Mouse (Mus musculus): Measurements from ENCODE around the gene Rasgef1b. TPM values are rescaled to one million over a fixed set of nuclear protein-coding genes. Genes with fewer than 3 reads are reported as not detected.

Gene Rasgef1b
- polyA plus RNA-seq, 1 experiment: 13.5 TPM

GRCm38 (mm10) chr5:99617271-99617800 lies 111.5 kb downstream of the Rasgef1b start:
- TF ChIP-seq POLR2A (IDR thresholded peaks at IDR 0.05; ENCODE audit: borderline replicate concordance, extremely low read depth, low read depth, low read length): no peak
- TF ChIP-seq CTCF (IDR thresholded peaks at IDR 0.05; ENCODE audit: insufficient read depth, low read length): no peak
- Histone ChIP-seq H3K4me1 (ENCODE audit: control insufficient read depth, insufficient read depth, low read length) (no peaks in the 10 kb centered on the region), H3K4me3 (replicated peaks; ENCODE audit: extremely low read depth, low read depth, low read length) (no peak overlapping the region)
- 40% methylated on average over 5 of the region's 5 CpGs for WGBS
- no peak for DNase-seq

DNA sequence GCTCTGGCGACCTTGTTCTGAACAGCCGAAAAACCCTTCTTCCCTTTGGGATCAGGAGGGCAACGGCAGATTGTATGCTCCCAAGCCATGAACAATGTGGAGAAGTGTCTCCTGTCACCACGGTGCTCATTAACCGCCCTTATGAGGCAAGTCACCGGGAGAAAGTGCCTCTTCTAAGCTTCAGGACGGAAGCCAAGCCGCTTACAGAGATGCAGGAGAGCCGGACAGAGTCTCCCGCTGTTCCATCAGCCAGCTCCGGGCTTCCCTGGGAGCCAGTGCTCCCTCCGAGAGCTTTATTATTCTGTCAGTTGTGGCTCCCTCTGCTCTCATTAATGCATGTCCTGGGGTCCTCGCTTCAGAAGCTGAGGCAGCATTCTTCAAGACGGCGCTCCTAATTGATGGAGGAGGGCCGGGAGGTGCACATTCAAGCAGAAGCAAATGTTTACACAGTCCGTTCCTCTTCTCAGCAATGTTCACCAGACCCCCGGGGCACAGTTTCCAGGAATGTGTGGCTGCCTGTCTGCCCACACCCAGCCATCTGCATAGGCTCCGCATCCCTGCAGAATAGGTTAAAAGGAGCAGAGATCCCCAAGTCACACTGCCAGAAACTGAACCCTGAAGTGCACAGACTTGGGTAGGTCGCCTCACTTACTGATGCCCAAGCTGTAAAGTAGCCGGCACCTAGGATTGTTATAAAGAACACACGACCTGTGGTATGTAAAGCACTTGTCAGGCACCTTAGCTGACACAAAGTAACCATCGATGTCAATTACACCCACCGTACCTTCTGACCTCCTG lies 115.3 kb downstream of the Rasgef1b start:
- DNase-seq: no peak
- H3K4me3 ChIP-seq (replicated peaks; ENCODE audit: extremely low read depth, low read depth, low read length): no peak overlapping the region
- no peaks in the 10 kb centered on the region for H3K4me1 ChIP-seq (ENCODE audit: control insufficient read depth, insufficient read depth, low read length)
- TF ChIP-seq CTCF (IDR thresholded peaks at IDR 0.05; ENCODE audit: insufficient read depth, low read length) (no peak), POLR2A (IDR thresholded peaks at IDR 0.05; ENCODE audit: borderline replicate concordance, extremely low read depth, low read depth, low read length) (no peak)
- WGBS: 6% methylated on average over 24 of the region's 24 CpGs

DNA sequence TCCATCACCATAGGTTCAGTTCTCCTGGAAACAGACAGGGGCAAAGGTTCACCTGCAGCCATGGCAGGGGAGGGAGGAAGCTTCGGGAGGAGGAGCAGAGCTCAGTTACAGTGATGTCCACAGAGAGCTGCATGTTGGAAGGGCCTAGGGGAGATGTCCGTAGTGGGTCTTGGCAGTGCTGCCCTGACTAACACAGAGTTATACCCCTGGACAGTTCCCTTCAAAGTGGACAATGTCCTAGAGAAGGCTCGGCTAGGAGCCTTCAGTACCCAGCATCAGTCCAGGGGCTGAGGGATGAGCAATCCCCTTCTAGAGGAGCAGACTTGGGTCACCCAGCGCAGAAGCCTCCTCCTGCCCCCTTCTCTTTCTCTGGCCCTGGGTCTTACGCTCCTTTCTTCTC lies 121.3 kb downstream of the Rasgef1b start:
- DNase-seq: no peak
- Histone ChIP-seq H3K4me1 (ENCODE audit: control insufficient read depth, insufficient read depth, low read length) (no peaks in the 10 kb centered on the region), H3K4me3 (replicated peaks; ENCODE audit: extremely low read depth, low read depth, low read length) (no peak overlapping the region)
- 61% methylated on average over 5 of the region's 5 CpGs for WGBS
- TF ChIP-seq POLR2A (IDR thresholded peaks at IDR 0.05; ENCODE audit: borderline replicate concordance, extremely low read depth, low read depth, low read length) (no peak), CTCF (IDR thresholded peaks at IDR 0.05; ENCODE audit: insufficient read depth, low read length) (no peak)

DNA sequence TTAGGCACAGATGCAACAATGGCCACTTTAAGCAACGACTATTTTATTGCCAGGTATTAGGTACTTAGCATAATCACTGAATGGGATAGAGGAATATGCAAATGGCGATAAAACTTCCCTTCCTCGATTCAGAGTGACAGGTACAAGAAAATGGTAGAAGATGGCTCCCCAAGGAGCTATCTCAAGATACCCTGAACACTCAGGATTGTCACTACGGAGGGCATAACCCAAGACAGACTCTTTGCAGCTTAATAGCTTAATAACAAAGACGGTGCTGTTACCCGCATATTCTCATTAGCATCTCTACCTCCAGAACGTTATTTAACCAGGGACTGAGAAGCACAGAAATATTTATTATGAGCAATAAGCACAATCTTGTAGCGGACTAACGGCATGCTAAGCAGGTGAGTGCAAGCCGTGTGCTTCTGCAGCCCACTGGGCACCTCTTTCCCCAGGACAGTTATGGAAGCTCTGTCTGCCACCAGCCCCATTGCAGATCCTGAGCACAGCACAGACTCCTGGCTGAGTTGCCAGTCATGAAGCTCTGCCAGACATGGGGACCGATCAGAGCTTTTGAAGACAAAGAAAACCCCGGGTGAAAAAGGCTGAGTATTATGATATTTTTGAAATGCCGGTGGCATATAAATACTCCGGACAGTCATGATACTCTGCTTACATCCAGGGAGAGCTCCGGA lies 122.6 kb downstream of the Rasgef1b start:
- TF ChIP-seq CTCF (IDR thresholded peaks at IDR 0.05; ENCODE audit: insufficient read depth, low read length): no peak
- no peak for TF ChIP-seq POLR2A (IDR thresholded peaks at IDR 0.05; ENCODE audit: borderline replicate concordance, extremely low read depth, low read depth, low read length)
- 83% methylated on average over 15 of the region's 15 CpGs for WGBS

DNA sequence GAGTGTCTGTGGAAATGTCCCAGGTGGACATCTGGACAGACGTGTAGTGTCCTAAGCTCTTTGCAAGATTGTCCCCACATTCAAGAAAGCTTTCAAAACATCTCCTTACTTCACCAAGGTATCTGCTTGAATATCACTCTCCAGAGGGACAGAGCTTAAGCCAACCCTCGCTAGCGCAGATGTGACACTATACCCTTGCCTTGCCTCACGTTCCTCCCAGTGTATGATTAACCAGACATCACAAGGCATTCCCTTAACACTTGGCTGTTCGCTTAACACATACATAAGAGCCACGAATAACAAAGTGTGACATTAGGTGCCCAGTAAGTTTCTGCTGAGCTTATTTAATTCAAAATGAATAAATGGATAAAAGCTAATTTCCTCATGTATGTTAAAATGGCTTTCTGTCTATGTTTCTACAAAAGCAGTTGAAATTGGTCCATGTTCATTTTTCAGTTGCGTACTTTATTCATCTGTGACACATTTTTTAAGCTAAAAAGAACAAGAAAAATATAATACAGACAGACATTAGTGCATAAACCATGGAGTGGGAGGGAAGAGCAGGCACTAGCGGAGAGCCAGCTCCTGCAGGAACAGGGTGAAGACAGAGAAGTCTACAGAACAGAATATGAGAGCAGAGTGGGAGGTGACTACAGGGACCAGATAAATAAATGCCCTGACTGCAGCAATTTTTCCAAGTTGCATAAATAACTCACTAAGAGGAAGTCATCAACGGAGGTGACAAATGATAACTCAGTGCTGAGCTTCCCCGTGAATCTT lies 126.4 kb downstream of the Rasgef1b start:
- TF ChIP-seq CTCF (IDR thresholded peaks at IDR 0.05; ENCODE audit: insufficient read depth, low read length) (no peak), POLR2A (IDR thresholded peaks at IDR 0.05; ENCODE audit: borderline replicate concordance, extremely low read depth, low read depth, low read length) (no peak)
- DNase-seq: no peak
- 50% methylated on average over 10 of the region's 10 CpGs for WGBS
- no peaks in the 10 kb centered on the region for H3K4me1 ChIP-seq (ENCODE audit: control insufficient read depth, insufficient read depth, low read length)
- no peak overlapping the region for H3K4me3 ChIP-seq (replicated peaks; ENCODE audit: extremely low read depth, low read depth, low read length)

More for the DNA sequence above, 122.6 kb downstream of the Rasgef1b start:
- no peak overlapping the region for H3K4me3 ChIP-seq (replicated peaks; ENCODE audit: extremely low read depth, low read depth, low read length)
- H3K4me1 ChIP-seq (ENCODE audit: control insufficient read depth, insufficient read depth, low read length): no peaks in the 10 kb centered on the region
- no peak for DNase-seq

DNA sequence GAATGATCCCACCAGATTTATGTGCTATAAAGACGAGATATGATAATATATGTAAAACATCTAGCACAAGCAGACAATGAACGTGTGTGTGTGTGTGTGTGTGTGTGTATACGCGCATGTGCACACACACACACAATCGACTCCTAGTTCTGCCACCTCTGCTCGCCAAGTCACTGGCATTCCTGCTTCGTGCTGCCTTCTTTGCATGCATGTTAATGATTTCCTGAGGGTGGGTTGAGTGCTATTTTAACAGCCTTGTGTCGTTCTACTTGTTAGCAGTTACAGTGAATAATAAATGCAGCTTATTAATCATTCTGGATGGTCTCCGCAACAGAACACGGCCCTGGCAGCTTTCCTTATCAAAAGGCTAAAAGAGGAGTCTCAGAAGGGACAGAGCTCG lies 129.5 kb downstream of the Rasgef1b start:
- 63% methylated on average over 11 of the region's 11 CpGs for WGBS

DNA sequence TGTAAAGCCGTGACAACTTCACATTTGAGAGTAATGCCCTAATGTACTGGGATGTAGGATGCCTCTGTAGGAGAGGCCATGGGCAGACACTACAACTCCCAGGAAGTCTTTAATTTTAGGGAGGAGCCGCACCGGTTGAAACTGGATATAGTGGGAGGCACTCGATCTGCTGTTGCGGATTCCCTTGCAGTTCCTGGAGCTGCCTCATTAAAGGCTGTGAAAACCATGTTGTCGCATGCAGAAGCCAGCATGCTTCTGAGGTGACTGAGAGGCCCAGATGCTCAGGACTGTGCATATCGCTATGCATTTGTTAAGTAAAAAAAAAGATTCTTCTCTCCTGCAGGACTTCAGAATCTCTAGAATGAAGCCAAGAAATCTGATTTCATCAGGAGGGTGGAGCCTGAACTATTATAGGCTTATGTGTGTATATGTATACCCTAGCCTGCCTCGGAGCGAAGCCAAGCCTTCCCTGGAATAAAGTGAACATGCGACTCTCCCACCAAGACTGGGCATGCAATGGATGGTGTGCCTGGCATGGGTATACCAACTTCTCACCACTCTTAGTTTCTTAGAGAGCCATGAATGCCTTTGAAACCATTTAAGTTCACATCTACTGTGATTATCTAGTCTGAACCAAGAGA lies 130.3 kb downstream of the Rasgef1b start:
- no peak for DNase-seq
- WGBS: 62% methylated on average over 10 of the region's 10 CpGs
- Histone ChIP-seq H3K4me3 (replicated peaks; ENCODE audit: extremely low read depth, low read depth, low read length) (no peak overlapping the region), H3K4me1 (ENCODE audit: control insufficient read depth, insufficient read depth, low read length) (no peaks in the 10 kb centered on the region)
- TF ChIP-seq POLR2A (IDR thresholded peaks at IDR 0.05; ENCODE audit: borderline replicate concordance, extremely low read depth, low read depth, low read length): no peak
- TF ChIP-seq CTCF (IDR thresholded peaks at IDR 0.05; ENCODE audit: insufficient read depth, low read length): no peak

More for the DNA sequence above, 129.5 kb downstream of the Rasgef1b start:
- TF ChIP-seq CTCF (IDR thresholded peaks at IDR 0.05; ENCODE audit: insufficient read depth, low read length) (no peak), POLR2A (IDR thresholded peaks at IDR 0.05; ENCODE audit: borderline replicate concordance, extremely low read depth, low read depth, low read length) (no peak)
- H3K4me3 ChIP-seq (replicated peaks; ENCODE audit: extremely low read depth, low read depth, low read length): no peak overlapping the region
- H3K4me1 ChIP-seq (ENCODE audit: control insufficient read depth, insufficient read depth, low read length): no peaks in the 10 kb centered on the region
- no peak for DNase-seq

- DNase-seq: no peak
- Histone ChIP-seq H3K4me1 (ENCODE audit: control insufficient read depth, insufficient read depth, low read length) (no peaks in the 10 kb centered on the region), H3K4me3 (replicated peaks; ENCODE audit: extremely low read depth, low read depth, low read length) (no peak overlapping the region)
- WGBS: 46% methylated on average over 7 of the region's 7 CpGs
- TF ChIP-seq POLR2A (IDR thresholded peaks at IDR 0.05; ENCODE audit: borderline replicate concordance, extremely low read depth, low read depth, low read length) (no peak), CTCF (IDR thresholded peaks at IDR 0.05; ENCODE audit: insufficient read depth, low read length) (no peak)
Measured at GRCm38 (mm10) chr5:99597701-99598100, 131.2 kb downstream of the Rasgef1b start.

DNA sequence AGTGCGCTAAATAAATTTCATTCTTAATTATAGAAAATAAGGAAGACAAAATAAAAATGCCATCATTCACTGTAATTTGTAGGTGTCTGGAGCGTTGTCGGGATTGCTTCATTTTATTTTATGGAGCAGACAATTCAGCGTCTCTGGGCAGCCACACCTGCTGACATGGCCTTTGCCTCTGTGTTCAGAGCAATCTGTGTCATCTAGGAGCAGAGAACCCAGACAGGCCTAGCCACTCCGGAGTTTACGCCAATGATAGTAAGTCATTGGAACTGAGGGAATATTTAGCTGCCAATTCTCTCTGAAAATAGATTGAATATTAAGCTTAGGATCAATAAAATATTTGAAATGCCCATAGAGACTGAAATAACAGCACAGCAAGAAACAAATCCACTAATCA lies 137.5 kb downstream of the Rasgef1b start:
- WGBS: 88% methylated on average over 6 of the region's 6 CpGs
- Histone ChIP-seq H3K4me1 (ENCODE audit: control insufficient read depth, insufficient read depth, low read length) (no peaks in the 10 kb centered on the region), H3K4me3 (replicated peaks; ENCODE audit: extremely low read depth, low read depth, low read length) (no peak overlapping the region)
- TF ChIP-seq POLR2A (IDR thresholded peaks at IDR 0.05; ENCODE audit: borderline replicate concordance, extremely low read depth, low read depth, low read length) (no peak), CTCF (IDR thresholded peaks at IDR 0.05; ENCODE audit: insufficient read depth, low read length) (no peak)
- DNase-seq: no peak
